Comparison of ENCODE assay signal across 9 mouse cellular contexts in the genomic region with DNA sequence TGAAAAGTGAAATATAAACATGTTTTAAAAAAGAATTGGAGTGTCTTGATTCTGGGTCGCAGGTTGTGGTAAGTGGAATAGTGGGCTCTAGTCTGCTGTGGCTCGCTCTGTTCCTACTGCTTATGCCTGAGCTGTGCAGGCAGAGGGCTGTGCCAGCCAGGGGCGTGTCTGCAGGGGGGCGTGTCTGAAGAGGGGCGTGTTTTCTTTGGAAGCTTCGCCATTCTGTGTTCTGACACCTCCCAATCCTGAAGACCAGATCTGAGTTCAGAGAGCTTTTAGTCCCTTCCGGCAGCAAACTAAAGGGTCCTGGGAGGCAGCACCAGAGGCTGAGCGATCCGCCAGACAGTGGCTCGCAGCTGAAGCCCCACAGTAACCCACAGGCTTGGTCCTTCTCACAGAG. TPM values are rescaled to one million over a fixed set of nuclear protein-coding genes. Genes with fewer than 3 reads are reported as not detected.
DNase-seq lines count a peak whose midpoint lies in the region; ATAC-seq lines count a peak whose summit lies in the region.
"Had no signal": no experiment of that assay in that cellular context is flagged by ENCODE, and none has a peak within 500 bp of the region (broad histone marks: within the 10 kb centered on the region; RNA-seq: fewer than 3 reads in every experiment).

No protein-coding gene starts in this region.

- 0 out of 2 replicates have a peak overlapping the region, but pooled peaks have one; percentile 22 for H3K4me2 ChIP-seq in stomach, embryonic 15.5 days

- peak overlapping the region; percentile 46; the same call in 1 of the 2 replicates for H3K27ac ChIP-seq in limb, embryonic 10.5 days
- H3K27ac ChIP-seq in stomach, embryonic 15.5 days, result no peak overlapping the region

- H3K27me3 ChIP-seq in limb, embryonic 10.5 days (ENCODE audit: low read depth, poor library complexity, severe bottlenecking), result peaks cover 39% of the 10 kb centered on the region
- H3K27me3 ChIP-seq in stomach, embryonic 15.5 days (replicated peaks), result no peaks in the 10 kb centered on the region

- no peaks in the 10 kb centered on the region for H3K9me3 ChIP-seq in limb, embryonic 10.5 days (replicated peaks)
- H3K9me3 ChIP-seq in stomach, embryonic 15.5 days, result no peaks in the 10 kb centered on the region
- H3K9me3 ChIP-seq: G1E had no signal

- DNase-seq in gastrocnemius, adult 18-20 months (ENCODE audit: low spot score), result peak; percentile 33
- no peak for DNase-seq in gastrocnemius, postnatal 4 days (ENCODE audit: low spot score in 2 of 2)
- peak; percentile 11 for DNase-seq in T-cell, adult 2 months (ENCODE audit: low spot score)
- peak; percentile 58 for DNase-seq in limb, embryonic 10.5 days (ENCODE audit: low spot score)
- no peak for DNase-seq in left cerebral cortex, postnatal 4 days
- no peak for DNase-seq in right cerebral cortex, postnatal 36 days (ENCODE audit: low spot score in 2 of 2)

- peak overlapping the region; percentile 27 for H3K4me3 ChIP-seq in limb, embryonic 10.5 days
- H3K4me3 ChIP-seq in stomach, embryonic 15.5 days (replicated peaks), result no peak overlapping the region

- no peak overlapping the region for H3K9ac ChIP-seq in stomach, embryonic 15.5 days

- ATAC-seq in granulocyte monocyte progenitor cell, adult 5-6 weeks (replicated peaks; ENCODE audit: poor library complexity, severe bottlenecking), result 0 out of 2 replicates have a peak, but pooled peaks have one; percentile 42
- no peak for ATAC-seq in stomach, embryonic 15.5 days (ENCODE audit: insufficient read depth, low FRiP score, low read depth)

- 27% methylated on average over 10 of the region's 10 CpGs for WGBS in limb, embryonic 10.5 days
- WGBS in stomach, embryonic 15.5 days, result 19% methylated on average over 10 of the region's 10 CpGs

- no peaks in the 10 kb centered on the region for H3K36me3 ChIP-seq in limb, embryonic 10.5 days
- H3K36me3 ChIP-seq in stomach, embryonic 15.5 days, result no peaks in the 10 kb centered on the region
- H3K36me3 ChIP-seq: G1E had no signal

- intact Hi-C loops in left cerebral cortex, postnatal 4 days (cut with DNase I), result loop anchor here (10.0 kb wide), 2 partner anchors 81 to 179 kb away; a partner anchor contains a TSS

- H3K4me1 ChIP-seq in limb, embryonic 10.5 days, result peaks cover 43% of the 10 kb centered on the region
- peaks cover 6% of the 10 kb centered on the region; the same call in 1 of the 2 replicates for H3K4me1 ChIP-seq in stomach, embryonic 15.5 days

RNA-seq across cellular contexts. Expression of a gene that starts 8.5 kb away (rescaled TPM):
- total RNA-seq in gastrocnemius, adult 18-20 months (2021), result not detected
- total RNA-seq in gastrocnemius, postnatal 4 days (2021), result not detected
- not detected in 2 replicates for total RNA-seq in granulocyte monocyte progenitor cell, adult 5-6 weeks (2014; fragmentation: Nextera tagmentation)
- total RNA-seq in granulocyte monocyte progenitor cell, adult 5-6 weeks (2017), result not detected in 2 replicates
- polyA plus RNA-seq in limb, embryonic 10.5 days (2016; fragmentation: Nextera tagmentation; extraction: Ambion mirVana), result not detected in 2 replicates
- polyA plus RNA-seq in stomach, embryonic 15.5 days (2015; fragmentation: Nextera tagmentation; extraction: Ambion mirVana), result not detected in 2 replicates
- total RNA-seq in left cerebral cortex, postnatal 4 days (2021), result not detected
- polyA plus RNA-seq: G1E had no signal

Comparison
In these comparisons a context has a peak if more than half of its experiments do, and no peak if none do; other contexts are left out.
1. DNase-seq: peak in gastrocnemius, adult 18-20 months (single experiment), T-cell, adult 2 months (single experiment) and limb, embryonic 10.5 days (single experiment); none in gastrocnemius, postnatal 4 days (0 of 2), left cerebral cortex, postnatal 4 days (single experiment) and right cerebral cortex, postnatal 36 days (0 of 2).